Mouse (Mus musculus) adrenal gland, postnatal 14 days (tissue): ENCODE results near the gene Morc4. TPM values are rescaled to one million over a fixed set of nuclear protein-coding genes. Genes with fewer than 3 reads are reported as not detected.

ENCODE experiments used
- DNase-seq: peaks from one replicate; pipeline ENCODE4 v3.0.0; 2021; ENCODE audit warnings: mixed read lengths
- long read RNA-seq, 2 experiments: library from polyadenylated mRNA; stranded (forward); transcript quantifications; one replicate each; pipeline ENCODE4 v2.0.0; 2021
- total RNA-seq: library from RNA; stranded (reverse); gene quantifications from 2 replicates; pipeline ENCODE4 v1.2.3, GENCODE M21; 2021

Gene Morc4
- 5.9 and 9.2 TPM in 2 replicates for total RNA-seq
- long read RNA-seq, experiment 1, partial matches to known transcripts = 0 of 5 reads
- long read RNA-seq, experiment 1, other reads (novel, unspliced or antisense) = 2 of 5 reads
- long read RNA-seq, experiment 2, partial matches to known transcripts = 1 of 7 reads
- long read RNA-seq, experiment 2, other reads (novel, unspliced or antisense) = 4 of 7 reads

DNA sequence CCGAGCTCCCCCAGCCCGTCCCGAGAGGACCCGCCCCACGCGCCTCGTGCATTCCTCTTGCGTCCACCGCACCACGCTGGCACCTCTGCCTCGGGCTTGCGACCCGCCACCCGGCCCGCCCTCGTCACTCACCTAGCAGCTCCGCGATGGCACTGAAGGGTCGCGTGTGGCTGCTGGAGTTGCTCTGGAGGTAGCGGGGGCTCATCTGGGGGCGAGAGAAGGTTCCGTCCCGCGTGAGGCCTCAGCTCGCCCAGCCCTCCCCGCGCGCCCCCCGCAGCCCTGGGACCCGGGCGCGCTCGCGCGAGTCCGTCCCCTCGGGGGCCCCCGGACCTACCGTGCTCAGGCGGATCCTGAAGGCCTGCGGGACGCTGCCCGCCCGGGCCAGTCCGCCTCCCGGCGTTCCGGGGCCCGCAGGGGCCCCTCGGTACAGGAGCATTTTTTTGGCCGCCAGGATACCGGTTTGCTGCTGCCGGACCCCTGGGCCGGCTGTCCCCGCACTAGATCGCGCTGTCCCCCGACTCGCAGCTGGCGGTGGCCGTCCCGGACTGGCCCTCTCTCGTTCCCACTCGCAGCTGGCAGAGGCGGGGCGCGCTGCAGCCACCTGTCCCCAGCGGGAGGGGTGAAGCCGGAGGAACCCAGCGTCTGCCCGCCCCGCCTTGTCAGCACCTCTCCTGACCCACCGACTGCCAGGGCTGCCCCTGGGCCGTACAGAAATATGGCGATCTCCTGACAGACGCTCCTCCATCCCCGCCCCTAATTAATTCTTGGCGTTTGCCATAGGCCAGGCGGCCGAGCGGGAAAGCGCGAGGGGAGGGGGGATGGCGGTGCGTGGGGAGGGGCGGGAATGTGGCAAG is at the start of gene Morc4:
Morc4 (minus strand) TSS at position 740 of the 854 bp plus-strand sequence.
- DNase-seq = peak; percentile 70

DNA sequence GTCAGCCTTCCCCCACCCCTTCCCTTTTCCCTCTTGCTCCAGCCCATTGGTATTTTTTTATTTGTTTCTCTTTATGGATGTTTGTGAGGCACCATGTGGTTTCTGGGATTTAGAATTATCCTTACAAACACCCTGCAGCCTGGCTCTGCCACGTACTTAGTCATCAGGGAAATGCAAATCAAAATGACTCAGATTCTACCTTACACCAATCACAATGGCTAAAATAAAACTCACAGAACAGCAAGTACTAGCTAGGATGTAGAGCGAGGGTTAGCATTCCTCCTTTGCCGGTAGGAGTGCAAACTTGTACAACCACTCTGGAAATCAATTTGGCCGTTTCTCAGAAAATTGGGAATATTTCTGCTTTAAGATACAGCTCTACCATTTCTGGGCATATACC is 49.1 kb upstream of the Morc4 start:
- DNase-seq = no peak

- DNase-seq = no peak
Observed at GRCm38 (mm10) chrX:139891387-139891786, 19.9 kb upstream of the Morc4 start.

GRCm38 (mm10) chrX:139883221-139883620 is 11.7 kb upstream of the Morc4 start:
- no peak for DNase-seq

DNA sequence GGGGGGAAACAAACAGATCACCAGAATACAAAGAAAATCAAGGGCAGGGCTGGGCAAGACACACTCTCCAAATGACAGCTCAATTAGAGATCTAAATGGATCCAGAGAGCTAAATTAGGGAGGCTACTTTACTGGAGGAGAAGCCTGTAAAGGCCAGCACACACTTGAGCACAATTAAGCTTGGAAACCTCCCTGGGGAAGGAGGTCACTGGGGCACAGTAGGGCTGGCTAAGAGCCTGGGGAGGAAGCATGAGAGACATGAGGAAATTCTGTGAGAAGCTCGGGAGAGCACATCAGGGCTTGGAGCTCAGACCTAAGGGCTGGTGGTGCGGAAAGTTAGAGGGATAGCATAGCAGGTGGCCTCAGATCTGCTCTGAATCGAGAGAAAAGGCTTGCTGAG is 6.5 kb upstream of the Morc4 start:
- peak; percentile 39 for DNase-seq

GRCm38 (mm10) chrX:139877105-139877504 is 5.6 kb upstream of the Morc4 start:
- DNase-seq = no peak

DNA sequence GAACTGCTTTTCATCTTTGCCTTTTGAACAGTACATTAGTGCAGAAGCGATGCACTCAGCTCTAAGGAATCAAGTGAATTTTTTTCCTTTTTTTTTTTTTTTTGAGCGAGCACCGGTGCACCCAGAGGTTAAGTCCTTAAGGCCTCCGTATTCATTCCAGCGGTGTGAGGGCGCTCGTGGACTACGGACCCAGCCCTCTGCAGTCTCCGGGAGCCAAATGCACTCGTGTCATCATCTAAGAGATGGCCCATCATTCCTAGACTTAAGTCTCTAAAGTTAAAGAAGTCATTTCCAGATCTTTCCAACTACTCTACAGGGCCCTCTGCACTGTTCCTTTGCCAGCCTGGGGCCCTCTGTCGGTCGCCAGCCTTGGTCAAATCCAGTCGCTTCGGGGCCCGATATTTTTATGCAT is 1.2 kb downstream of the Morc4 start:
- peak; percentile 46 for DNase-seq

- no peak for DNase-seq
Observed at GRCm38 (mm10) chrX:139859402-139859801, 12.1 kb downstream of the Morc4 start.

DNA sequence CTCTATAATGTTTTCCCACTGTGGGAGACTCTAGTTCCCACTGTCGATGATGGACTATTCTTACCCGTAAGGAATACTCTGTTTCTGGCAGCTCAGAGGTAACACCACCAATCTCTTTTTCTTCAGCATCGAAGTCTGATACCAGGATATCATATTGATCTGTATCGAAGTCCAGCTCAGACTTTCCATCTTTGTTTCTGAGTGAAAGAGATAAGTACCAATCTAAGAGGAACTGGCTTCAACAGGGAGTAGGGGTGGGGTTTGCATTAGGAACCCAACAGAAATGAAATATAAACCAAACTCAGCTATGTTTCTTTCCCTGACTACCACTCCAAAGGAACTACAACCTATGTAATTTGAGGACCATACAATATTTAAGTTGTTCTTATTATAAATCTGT is 16.7 kb downstream of the Morc4 start:
- DNase-seq = no peak

DNA sequence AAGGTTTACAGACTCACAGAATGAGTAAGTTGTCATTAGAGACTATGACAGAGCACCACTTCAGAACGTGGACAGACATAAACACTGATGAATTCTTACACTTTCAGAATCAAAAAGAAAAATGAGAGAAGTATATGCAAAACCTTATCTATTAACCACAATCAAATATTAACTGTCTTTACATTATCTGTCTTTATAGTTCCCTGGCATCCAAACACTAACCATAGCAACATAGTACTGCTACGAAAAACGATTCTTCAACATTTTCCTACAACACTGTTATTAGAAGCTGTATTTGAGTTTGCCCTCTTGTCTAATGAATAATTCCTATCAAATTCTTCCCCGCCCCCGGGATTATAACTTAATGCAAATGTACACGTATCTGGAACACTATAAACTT is 30.4 kb downstream of the Morc4 start:
- no peak for DNase-seq

GRCm38 (mm10) chrX:139839057-139839456 is 32.4 kb downstream of the Morc4 start:
- no peak for DNase-seq

- peak; percentile 52 for DNase-seq
Observed at GRCm38 (mm10) chrX:139832464-139832863, 39.0 kb downstream of the Morc4 start.

GRCm38 (mm10) chrX:139828363-139829092 is 42.9 kb downstream of the Morc4 start:
- no peak for DNase-seq

DNA sequence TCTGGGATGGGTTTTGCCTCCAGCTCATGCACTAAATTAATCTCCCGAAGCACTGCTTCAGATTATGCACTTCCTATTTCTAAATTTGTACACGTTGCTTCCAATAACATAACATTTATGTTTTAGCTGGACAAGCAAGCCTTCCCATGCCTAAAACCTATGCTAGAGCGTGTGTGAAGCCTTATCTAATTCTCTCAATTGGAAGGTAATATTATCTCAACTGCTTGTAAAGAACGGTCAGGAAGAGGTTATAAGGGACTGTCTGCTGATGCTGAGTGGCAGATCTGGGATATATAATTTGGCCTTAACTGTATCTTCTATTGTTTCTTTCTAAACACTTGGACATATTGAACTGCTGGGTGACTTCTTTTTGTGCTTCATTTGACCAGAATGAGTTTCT is 44.6 kb downstream of the Morc4 start:
- DNase-seq = no peak

GRCm38 (mm10) chrX:139825402-139825801 is 46.1 kb downstream of the Morc4 start:
- DNase-seq = no peak

DNA sequence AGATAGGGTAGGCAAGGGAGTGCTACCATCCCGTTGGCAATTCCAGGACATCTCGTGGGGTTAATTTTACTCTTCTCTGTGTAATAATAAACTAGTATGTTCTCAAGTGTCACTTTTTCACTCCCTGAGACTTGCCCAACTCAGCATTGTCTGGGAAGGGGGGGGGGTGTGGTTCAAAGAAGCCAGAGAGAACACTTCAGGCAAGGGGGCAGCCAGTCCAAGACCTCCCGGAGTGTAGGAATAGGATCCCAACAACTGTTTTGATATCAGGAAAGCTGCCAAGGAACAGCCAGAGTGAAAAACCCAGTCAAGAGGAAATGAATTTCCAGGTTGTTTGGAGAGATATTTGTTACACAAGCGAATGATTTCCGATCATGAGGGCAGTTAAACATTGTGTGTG is 56.3 kb downstream of the Morc4 start:
- DNase-seq = no peak

DNA sequence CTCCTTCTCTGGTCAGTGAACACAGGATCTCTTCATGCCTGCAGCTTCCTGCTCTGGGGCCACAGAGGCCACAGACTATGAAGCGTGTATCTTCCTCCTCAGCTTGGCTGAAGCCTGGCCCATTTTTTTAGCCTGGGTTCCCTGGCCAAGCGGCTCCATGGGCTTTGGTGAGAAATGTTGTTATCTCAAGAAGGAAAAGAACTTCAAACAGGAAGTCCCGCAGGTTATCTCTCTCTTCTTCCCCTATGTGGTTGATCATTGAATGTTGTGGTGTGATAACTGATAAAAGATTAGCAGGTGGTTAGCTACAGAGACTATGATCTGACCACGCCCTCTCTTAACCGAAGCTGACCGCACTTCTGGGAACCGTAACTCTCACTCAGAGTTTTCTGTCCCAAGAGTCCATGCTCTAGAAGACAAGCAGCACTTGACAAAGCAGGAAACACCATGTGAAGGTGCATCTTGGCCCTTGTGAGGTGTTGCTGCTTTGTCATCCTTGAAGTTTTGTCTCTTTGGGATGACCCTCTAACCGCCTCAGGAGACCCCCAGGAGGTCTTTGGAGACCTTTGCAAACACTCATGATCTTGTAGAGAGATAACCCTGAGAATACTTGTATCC is 57.4 kb downstream of the Morc4 start:
- DNase-seq = no peak

- DNase-seq = no peak
Observed at GRCm38 (mm10) chrX:139813299-139814002, 58.0 kb downstream of the Morc4 start.

DNA sequence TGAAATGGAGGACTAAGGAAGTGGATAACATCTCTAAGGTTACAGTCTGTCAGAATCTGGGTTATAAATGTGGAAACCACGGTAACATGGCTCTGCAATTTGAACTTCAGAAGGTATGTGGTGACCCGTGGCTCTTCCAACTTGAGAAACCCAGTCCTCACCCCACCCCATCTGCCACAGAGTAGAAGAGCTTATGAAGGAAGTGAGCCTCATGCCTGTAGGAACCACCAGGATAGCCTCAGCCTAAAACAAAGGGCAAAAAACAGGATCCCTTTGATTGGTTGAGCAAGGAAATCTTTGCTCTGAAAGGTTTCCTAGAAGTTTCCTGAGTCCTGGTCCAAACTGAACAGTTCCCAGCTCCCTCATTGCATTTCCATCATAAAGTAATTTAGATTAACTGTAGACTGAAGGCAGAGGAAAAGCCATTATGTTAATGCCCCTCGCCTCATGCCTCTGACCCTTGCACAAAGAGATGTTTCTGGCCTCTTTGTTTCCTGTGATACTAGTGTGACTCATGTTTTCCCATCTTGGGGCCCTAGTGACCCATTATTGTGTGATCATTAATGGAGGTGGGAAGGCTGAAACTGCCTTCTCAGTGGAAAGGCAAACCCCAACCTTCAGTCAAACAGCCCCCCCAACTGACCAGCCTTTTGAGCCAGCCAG is 58.7 kb downstream of the Morc4 start:
- DNase-seq = no peak

GRCm38 (mm10) chrX:139808501-139808900 is 63.0 kb downstream of the Morc4 start:
- no peak for DNase-seq

- DNase-seq = peak; percentile 33
Observed at GRCm38 (mm10) chrX:139808085-139808484, 63.4 kb downstream of the Morc4 start.
